Mouse (Mus musculus): ENCODE results near the gene Srebf2.

DNA sequence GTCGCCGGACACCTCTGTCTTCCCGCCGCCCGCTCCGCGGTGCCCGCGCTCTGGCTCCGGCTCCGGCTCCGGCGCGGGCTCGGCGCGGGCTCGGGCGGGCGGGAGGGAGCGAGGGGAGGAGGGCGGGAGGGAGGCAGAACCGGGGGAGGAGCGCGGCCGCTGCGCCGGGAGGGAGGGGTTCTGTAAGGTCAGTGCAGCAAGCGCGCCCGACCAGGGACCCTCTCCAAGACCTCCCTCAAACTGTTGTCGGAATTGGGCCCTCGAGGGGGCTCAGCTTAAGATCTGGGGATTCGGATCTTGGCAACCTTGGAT, 65.7 kb downstream of the Srebf2 start, which contains the start of gene Shisa8:
- no peak for TF ChIP-seq CTCF (IDR thresholded peaks at IDR 0.05; ENCODE audit: low read depth, low read length)
- no peak for TF ChIP-seq POLR2A (IDR thresholded peaks at IDR 0.05; ENCODE audit: borderline replicate concordance, low read depth, low read length)

Data from bone marrow macrophage, adult 2 months (primary cell).